Mouse (Mus musculus): Measurements from ENCODE around the gene Elk4. TPM values are rescaled to one million over a fixed set of nuclear protein-coding genes. Genes with fewer than 3 reads are reported as not detected.

Gene Elk4
- polyA plus RNA-seq, 1 experiment: 16.6 TPM

DNA sequence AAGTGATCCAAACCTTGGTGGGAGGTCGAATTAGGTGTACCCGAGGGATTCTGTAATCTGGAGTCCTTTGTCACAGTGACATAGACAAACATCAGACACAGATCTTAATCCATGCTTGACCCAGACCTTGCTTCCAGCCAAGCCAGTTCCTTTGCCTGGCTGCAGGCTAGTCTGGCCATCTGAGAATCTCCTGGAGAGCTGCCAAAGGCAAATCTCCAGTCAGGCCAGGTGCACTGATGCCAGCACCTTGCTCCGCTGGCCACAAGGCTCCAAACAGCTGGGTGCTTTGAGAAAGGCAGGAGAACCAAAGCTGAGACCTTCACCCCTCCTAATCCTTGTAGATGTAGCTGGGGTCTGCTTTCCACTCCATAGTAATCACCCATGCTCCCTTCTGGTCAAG is 44.3 kb downstream of the Elk4 start:
- DNase-seq (ENCODE audit: low read depth): no peak
- TF ChIP-seq CTCF (IDR thresholded peaks at IDR 0.05; ENCODE audit: borderline replicate concordance, extremely low read depth, insufficient read depth, insufficient read length): no peak
- no peak for TF ChIP-seq POLR2A (IDR thresholded peaks at IDR 0.05; ENCODE audit: borderline replicate concordance, extremely low read depth, insufficient read depth, insufficient read length, poor library complexity, severe bottlenecking)

DNA sequence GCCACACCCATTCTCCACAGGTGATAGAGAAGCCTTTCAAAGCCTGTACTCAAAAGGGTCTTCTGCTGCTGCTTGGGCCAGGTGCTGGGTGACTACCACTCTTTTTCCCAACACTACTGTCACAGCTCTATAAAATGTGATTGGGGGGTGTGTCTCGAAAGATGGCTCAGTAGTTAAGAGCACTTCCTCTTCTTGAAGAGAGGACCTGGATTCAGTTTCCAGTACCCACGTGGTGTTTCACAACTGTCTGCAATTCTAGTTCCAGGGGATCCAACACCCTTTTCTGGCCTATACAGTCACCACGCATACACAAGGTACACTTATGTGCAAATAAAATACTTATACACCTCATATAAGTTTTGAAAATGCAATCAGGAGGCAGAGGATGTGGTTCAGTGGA is 47.0 kb downstream of the Elk4 start:
- no peak for DNase-seq (ENCODE audit: low read depth)
- no peak for TF ChIP-seq POLR2A (IDR thresholded peaks at IDR 0.05; ENCODE audit: borderline replicate concordance, extremely low read depth, insufficient read depth, insufficient read length, poor library complexity, severe bottlenecking)
- no peak for TF ChIP-seq CTCF (IDR thresholded peaks at IDR 0.05; ENCODE audit: borderline replicate concordance, extremely low read depth, insufficient read depth, insufficient read length)

DNA sequence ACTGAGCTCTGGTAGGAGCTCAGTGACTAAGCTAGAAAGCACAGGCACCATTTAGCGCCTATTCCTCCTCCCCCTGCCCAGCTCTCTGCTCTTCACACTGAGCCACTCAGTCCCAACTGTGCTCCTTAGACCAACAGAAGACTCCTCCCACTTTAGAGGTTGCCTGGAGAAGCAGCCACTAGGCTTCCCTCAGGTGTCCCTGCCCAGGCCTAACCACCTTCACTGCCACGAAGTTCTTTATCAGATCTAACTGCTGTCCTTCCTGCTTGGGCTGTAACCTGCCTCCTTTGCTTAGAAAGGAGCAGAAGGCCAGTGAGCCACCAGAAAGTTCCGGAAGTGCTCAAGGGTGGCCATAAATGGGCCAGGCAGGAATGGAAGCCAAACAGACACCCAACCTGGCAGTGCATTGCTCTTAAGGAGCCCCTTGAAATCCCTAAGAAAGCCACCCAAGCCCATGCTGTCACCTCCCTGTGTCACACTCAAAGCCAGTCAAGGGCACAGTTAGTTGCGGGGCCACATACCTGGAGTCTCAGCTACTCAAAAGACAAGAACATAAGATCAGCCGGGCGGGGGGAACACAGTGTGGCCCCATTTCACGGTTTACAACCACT is 47.8 kb downstream of the Elk4 start:
- no peak for DNase-seq (ENCODE audit: low read depth)
- TF ChIP-seq CTCF (IDR thresholded peaks at IDR 0.05; ENCODE audit: borderline replicate concordance, extremely low read depth, insufficient read depth, insufficient read length) (no peak), POLR2A (IDR thresholded peaks at IDR 0.05; ENCODE audit: borderline replicate concordance, extremely low read depth, insufficient read depth, insufficient read length, poor library complexity, severe bottlenecking) (no peak)

DNA sequence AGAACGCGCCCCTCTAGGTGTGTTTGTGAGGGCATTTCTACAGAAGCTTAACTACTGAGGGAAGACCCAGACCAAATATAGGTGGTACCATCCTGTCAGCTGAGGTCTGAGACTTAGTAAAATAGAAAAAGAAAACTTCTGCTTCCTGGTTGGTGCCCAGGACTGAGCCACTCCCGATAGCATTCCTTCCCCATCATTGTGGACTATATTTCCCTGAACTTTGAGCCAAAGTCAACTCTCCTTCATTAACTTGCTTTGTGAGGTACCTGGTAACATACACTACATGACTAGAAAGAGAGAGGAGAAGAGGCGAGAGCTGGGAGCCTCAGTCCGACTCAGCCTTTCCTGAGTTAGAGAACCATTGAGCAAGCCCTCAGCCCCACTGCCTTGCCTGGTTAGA is 51.2 kb downstream of the Elk4 start:
- DNase-seq (ENCODE audit: low read depth): no peak
- no peak for TF ChIP-seq POLR2A (IDR thresholded peaks at IDR 0.05; ENCODE audit: borderline replicate concordance, extremely low read depth, insufficient read depth, insufficient read length, poor library complexity, severe bottlenecking)
- no peak for TF ChIP-seq CTCF (IDR thresholded peaks at IDR 0.05; ENCODE audit: borderline replicate concordance, extremely low read depth, insufficient read depth, insufficient read length)

DNA sequence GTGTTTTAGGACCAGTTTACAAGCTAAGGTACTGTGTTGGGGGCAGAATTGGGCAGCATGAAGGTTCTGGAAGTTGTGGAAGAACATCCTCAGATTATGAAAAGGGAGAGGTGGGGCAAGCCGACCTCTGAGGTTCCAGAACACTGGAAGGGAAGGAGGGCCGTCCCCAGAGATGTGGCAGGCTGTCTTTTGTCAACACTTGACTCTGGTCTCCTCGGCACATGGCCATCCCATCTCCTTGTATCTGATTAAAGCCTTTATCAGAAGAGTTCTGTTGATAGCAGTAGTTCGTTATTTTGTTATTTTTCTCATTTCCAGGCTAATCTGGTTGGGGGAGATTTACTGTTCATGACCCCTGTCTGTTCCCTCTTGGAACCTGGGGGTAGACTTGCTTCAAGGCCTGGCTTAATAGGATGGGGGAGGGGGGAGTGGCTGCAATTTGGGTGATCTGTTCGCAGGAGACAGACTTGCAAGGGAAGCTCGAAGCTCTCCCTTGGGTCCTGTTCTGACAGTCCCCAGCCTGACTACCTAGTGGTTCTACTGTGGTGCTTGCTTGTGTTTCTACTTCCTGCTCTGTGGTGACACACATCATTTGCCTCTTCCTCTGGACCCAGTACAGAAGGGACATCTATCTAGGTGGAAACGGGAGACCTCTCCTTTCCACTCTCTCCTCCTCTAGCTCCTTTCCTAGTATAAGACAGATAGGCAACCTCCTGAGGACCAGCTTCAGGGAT is 52.8 kb downstream of the Elk4 start:
- no peak for DNase-seq (ENCODE audit: low read depth)
- TF ChIP-seq CTCF (IDR thresholded peaks at IDR 0.05; ENCODE audit: borderline replicate concordance, extremely low read depth, insufficient read depth, insufficient read length) (no peak), POLR2A (IDR thresholded peaks at IDR 0.05; ENCODE audit: borderline replicate concordance, extremely low read depth, insufficient read depth, insufficient read length, poor library complexity, severe bottlenecking) (no peak)

DNA sequence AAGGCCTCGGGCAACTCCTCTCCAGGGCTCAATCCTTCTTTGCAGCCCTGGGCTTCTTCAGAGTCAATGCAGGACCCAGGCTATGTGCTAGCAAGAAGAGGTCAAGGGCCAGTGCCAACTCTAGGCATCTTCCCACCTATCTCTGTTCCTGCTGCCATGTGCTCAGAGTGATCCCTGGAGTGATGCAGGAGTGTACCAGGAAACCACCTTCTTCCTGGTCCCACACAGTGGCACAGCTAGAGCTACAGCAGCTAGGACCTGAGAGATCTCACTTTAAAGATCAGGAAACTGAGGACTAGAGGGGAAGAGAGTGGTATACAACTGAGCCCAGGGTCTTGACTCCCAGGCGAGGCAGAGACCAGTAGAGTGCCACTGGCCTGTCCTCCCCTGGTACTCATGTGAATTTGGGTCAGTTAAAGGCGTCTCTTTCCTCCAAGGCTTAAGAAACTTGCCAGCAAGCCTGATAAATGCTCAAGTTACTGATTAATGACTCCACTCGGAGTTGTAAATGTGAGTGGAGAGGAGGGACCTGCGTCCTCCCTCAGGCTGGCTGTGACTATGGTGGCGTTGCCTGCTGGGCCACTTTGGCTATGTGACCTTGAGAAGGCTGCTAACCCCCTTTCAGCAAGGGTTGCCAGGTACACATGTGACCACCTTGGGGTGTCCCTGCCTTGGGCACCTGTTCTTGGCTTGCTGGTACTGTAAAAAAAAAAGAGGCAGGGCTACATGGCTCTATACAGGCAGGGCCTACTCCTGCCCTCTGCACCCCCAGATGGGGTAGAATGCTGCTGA is 54.5 kb downstream of the Elk4 start:
- no peak for DNase-seq (ENCODE audit: low read depth)
- TF ChIP-seq CTCF (IDR thresholded peaks at IDR 0.05; ENCODE audit: borderline replicate concordance, extremely low read depth, insufficient read depth, insufficient read length): no peak
- TF ChIP-seq POLR2A (IDR thresholded peaks at IDR 0.05; ENCODE audit: borderline replicate concordance, extremely low read depth, insufficient read depth, insufficient read length, poor library complexity, severe bottlenecking): no peak

DNA sequence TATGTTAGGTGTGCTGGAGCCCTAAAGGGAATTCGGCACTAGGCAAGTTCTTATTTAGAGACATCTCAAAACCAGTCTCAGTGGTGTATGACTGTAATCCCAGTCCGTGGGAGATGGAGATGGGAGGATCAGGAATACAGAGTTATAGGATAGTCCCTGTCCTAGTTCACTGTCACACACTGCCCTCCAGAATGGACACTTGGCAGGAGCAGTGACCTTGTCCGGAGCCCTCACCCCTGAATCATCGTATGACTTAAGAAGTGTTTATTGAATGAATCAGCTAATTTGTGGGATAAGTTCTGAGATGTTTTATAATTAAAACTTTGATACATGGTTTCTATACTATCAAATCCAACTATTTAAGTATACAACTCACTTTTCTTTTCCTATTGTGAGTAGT is 55.7 kb downstream of the Elk4 start:
- DNase-seq (ENCODE audit: low read depth): no peak
- no peak for TF ChIP-seq POLR2A (IDR thresholded peaks at IDR 0.05; ENCODE audit: borderline replicate concordance, extremely low read depth, insufficient read depth, insufficient read length, poor library complexity, severe bottlenecking)
- no peak for TF ChIP-seq CTCF (IDR thresholded peaks at IDR 0.05; ENCODE audit: borderline replicate concordance, extremely low read depth, insufficient read depth, insufficient read length)

DNA sequence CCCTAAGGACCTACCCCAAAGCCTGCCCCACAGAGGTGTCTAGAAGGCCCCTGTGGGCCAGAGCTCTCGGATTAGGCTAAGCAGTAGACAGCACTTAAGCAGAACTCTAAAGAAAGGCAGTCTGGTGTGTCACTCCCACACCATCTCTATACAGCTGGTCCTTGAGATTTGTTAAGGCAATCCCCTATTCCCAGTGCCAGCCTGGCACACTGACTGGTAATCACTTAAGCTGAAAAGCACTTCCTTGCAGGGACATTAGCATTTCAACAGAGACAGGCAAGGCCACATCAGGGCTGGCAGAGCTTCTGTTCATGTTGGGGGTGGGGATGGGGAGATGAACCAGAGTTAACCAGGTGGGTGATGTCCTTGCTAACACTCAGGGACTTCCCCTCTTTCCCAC is 57.6 kb downstream of the Elk4 start:
- no peak for TF ChIP-seq POLR2A (IDR thresholded peaks at IDR 0.05; ENCODE audit: borderline replicate concordance, extremely low read depth, insufficient read depth, insufficient read length, poor library complexity, severe bottlenecking)
- no peak for TF ChIP-seq CTCF (IDR thresholded peaks at IDR 0.05; ENCODE audit: borderline replicate concordance, extremely low read depth, insufficient read depth, insufficient read length)
- peak; percentile 72 for DNase-seq (ENCODE audit: low read depth)

DNA sequence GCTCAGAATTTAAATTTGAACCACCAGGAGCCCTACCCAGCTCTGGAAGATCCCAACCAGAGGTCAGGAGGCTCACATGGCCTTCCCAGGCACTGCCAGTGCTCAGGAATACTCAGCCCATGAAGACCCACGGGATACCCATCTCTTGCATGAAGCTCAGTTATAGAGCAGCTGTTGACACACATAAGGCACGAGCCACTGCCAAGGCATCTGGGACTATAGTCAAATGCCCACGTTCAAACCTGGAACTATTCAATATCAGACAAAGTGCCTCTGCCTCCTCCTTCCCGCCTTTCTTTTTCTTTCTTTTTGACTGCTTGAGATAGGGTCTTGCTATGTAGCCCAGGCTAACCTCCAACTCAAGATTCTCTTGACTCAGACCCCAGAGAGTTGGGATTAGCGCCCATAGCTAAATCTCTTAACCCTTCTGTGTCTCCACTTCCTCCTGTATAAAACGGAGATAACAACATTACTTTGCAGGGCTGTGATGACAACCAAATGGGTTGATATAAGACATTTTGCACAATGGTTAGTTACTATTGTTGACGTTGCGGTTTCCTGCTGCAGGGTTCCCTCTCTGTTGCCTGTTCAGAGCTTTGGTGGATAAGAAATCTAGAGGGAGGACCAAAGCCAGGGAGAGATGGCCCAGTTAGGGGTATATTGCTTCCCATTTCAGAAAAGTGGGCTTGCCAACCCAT is 58.2 kb downstream of the Elk4 start:
- DNase-seq (ENCODE audit: low read depth): peak; percentile 15
- TF ChIP-seq CTCF (IDR thresholded peaks at IDR 0.05; ENCODE audit: borderline replicate concordance, extremely low read depth, insufficient read depth, insufficient read length) (no peak), POLR2A (IDR thresholded peaks at IDR 0.05; ENCODE audit: borderline replicate concordance, extremely low read depth, insufficient read depth, insufficient read length, poor library complexity, severe bottlenecking) (no peak)

DNA sequence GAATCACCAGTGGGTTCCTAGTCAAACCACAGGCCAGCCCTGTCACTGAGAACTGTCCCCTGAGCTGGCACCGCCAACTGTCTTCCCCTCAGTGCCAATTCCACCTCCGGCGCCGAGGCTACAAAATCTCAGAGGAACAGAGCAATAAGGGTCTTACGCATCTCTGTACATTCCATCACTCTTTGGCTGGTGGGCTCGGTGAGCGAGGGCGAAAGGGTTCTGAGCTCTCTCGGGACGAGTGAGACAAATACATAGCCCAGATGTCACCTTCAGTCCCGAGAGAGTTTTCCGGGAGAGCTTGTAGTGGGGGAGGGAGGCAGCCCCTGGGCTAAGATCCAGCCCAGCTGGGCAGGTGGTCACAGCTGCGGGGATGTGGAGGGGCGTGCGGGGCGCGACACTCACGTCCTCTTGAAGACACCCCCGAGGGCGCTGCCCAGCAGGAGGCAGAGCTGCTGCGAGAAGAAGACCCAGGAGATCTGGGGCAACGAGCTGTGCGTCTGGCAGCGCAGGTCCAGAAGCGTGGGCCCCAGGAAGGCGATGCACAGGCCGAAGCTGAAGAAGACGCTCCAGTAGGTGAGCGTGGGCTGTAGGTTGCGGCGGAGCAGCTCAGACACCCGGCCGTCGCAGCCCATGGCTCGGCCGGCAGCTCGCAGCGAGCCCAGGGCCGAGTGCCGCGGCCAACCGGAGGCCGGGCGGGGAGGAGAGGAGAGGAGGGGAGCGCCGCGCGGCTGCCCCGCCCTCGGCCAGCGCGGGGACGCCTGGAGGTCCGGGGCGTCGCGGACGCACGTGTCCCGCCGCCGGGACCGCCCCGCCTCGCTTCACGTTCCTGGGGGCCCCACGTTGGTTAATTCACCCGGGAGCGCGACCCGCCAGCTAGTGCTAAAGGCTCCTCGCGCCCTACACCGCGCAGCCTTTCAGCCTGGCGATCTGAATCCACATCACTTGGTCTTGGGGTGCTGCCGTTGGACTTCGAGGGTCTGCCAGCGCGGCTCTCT is 60.2 kb downstream of the Elk4 start, which contains the start of gene Mfsd4a:
Mfsd4a (minus strand) TSS at position 802 of the 995 bp plus-strand sequence.
- peak; percentile 42 for DNase-seq (ENCODE audit: low read depth)
- no peak for TF ChIP-seq CTCF (IDR thresholded peaks at IDR 0.05; ENCODE audit: borderline replicate concordance, extremely low read depth, insufficient read depth, insufficient read length)
- TF ChIP-seq POLR2A (IDR thresholded peaks at IDR 0.05; ENCODE audit: borderline replicate concordance, extremely low read depth, insufficient read depth, insufficient read length, poor library complexity, severe bottlenecking): no peak

Measured in brain, embryonic 14.5 days (tissue).